Mouse (Mus musculus) heart, adult 9 months (tissue): ENCODE results near the gene Gsap.
A peak's percentile ranks its signal among the peaks of the same experiment; 100 is the strongest.
"Not testable (repeated sequence)": the region's sequence is repeated elsewhere in the genome, so short reads cannot be mapped to it uniquely, and the experiment has no call there.

Experiments
- DNase-seq, 2 experiments: peaks; one replicate each; pipeline ENCODE4 v3.0.0; 2022; ENCODE audit warnings: low spot score in 2 of 2

The Gsap gene

GRCm38 (mm10) chr5:21257806-21258205, 71.8 kb downstream of the Gsap start:
- no peak for DNase-seq

- no peak for DNase-seq
These were observed 74.7 kb downstream of the Gsap start for GRCm38 (mm10) chr5:21260746-21261145.

- DNase-seq, result no peak
These were observed 75.3 kb downstream of the Gsap start for GRCm38 (mm10) chr5:21261202-21261844.

GRCm38 (mm10) chr5:21263202-21264055, 77.4 kb downstream of the Gsap start:
- no peak for DNase-seq

- DNase-seq, result no peak
These were observed 78.4 kb downstream of the Gsap start for GRCm38 (mm10) chr5:21264352-21265021.

GRCm38 (mm10) chr5:21265049-21265448, 79.0 kb downstream of the Gsap start:
- DNase-seq, result peak; percentile 29 to 78

- DNase-seq, result peak; percentile 72 to 74
These were observed 81.0 kb downstream of the Gsap start for GRCm38 (mm10) chr5:21267090-21267489.

GRCm38 (mm10) chr5:21269446-21269845, 83.4 kb downstream of the Gsap start:
- peak; percentile 82 to 84 for DNase-seq

GRCm38 (mm10) chr5:21270756-21271155, 84.7 kb downstream of the Gsap start:
- peak; percentile 59 to 68 for DNase-seq

GRCm38 (mm10) chr5:21271386-21272354, 85.6 kb downstream of the Gsap start:
- peak in 1 of 2 experiments; percentile 28 for DNase-seq

- not testable (repeated sequence) for DNase-seq
These were observed 91.6 kb downstream of the Gsap start for GRCm38 (mm10) chr5:21277685-21278084.

- DNase-seq, result peak; percentile 40 to 63
These were observed 97.5 kb downstream of the Gsap start for GRCm38 (mm10) chr5:21283356-21284062.

GRCm38 (mm10) chr5:21288658-21289435, 102.8 kb downstream of the Gsap start:
- no peak for DNase-seq

GRCm38 (mm10) chr5:21290594-21290993, 104.5 kb downstream of the Gsap start:
- no peak for DNase-seq

GRCm38 (mm10) chr5:21295683-21296082, 109.6 kb downstream of the Gsap start:
- no peak for DNase-seq

GRCm38 (mm10) chr5:21299076-21299755, 113.2 kb downstream of the Gsap start:
- no peak for DNase-seq

- no peak for DNase-seq
These were observed 114.0 kb downstream of the Gsap start for GRCm38 (mm10) chr5:21300058-21300457.

- peak in 1 of 2 experiments; percentile 29 for DNase-seq
These were observed 115.0 kb downstream of the Gsap start for GRCm38 (mm10) chr5:21301011-21301410.

- DNase-seq, result no peak
These were observed 121.1 kb downstream of the Gsap start for GRCm38 (mm10) chr5:21307165-21307564.
